Mouse (Mus musculus) urinary bladder, adult 18-20 months (tissue): ENCODE results near the gene Hibadh.

Experiments used
- DNase-seq, 2 experiments: peaks; one replicate each; pipeline ENCODE4 v3.0.0; 2022; ENCODE audit warnings: low spot score in 2 of 2, mixed read lengths in 2 of 2

Hibadh gene

GRCm38 (mm10) chr6:52502986-52503385 lies 137.2 kb downstream of the Hibadh start:
- DNase-seq = no peak

- no peak for DNase-seq
Measured at GRCm38 (mm10) chr6:52501479-52501878, 138.7 kb downstream of the Hibadh start.
